Mouse (Mus musculus) lung, postnatal 0 days (tissue): Measurements from ENCODE around the gene Zfp184. TPM values are rescaled to one million over a fixed set of nuclear protein-coding genes. Genes with fewer than 3 reads are reported as not detected.

Experiments used
- ATAC-seq: fragments of 200-750 bp; cut with Nextera tagmentation; 2 replicates; pipeline ENCODE4 v1.8.0; 2017; ENCODE audit warnings: moderate library complexity
- DNase-seq: peaks from one replicate; pipeline ENCODE4 v3.0.0-alpha.2; 2016; ENCODE audit warnings: low spot score
- H3K27ac ChIP-seq: fragments of 300-500 bp; sonication (generic); 2 replicates; pipeline ENCODE4 v1.5.1; 2014; ENCODE audit warnings: antibody characterized with exemption, mild to moderate bottlenecking, low read length, mixed read lengths
- H3K27me3 ChIP-seq: fragments of 300-500 bp; sonication (generic); replicated peaks from 2 replicates; pipeline ENCODE4 v1.6.1; 2014; ENCODE audit warnings: low read length, mixed read lengths; ENCODE audit not compliant: insufficient read depth
- H3K36me3 ChIP-seq: fragments of 300-500 bp; sonication (generic); 2 replicates; pipeline ENCODE4 v1.6.1; 2014; ENCODE audit warnings: low read length, mixed read lengths; ENCODE audit not compliant: insufficient read depth
- H3K4me1 ChIP-seq: fragments of 300-500 bp; sonication (generic); 2 replicates; pipeline ENCODE4 v1.6.1; 2014; ENCODE audit warnings: antibody characterized with exemption, low read depth, low read length, mixed read lengths; ENCODE audit not compliant: insufficient read depth
- H3K4me2 ChIP-seq: fragments of 300-500 bp; sonication (generic); replicated peaks from 2 replicates; pipeline ENCODE4 v1.6.1; 2014; ENCODE audit warnings: low read depth, mild to moderate bottlenecking, low read length, moderate library complexity, mixed read lengths
- H3K4me3 ChIP-seq: fragments of 300-500 bp; sonication (generic); 2 replicates; pipeline ENCODE4 v1.5.1; 2014; ENCODE audit warnings: low read depth, low read length
- H3K9ac ChIP-seq: fragments of 300-500 bp; sonication (generic); replicated peaks from 2 replicates; pipeline ENCODE4 v1.6.1; 2014; ENCODE audit warnings: low read depth, mild to moderate bottlenecking
- H3K9me3 ChIP-seq: fragments of 300-500 bp; sonication (generic); 2 replicates; pipeline ENCODE4 v1.6.1; 2016; ENCODE audit warnings: low read length, mixed read lengths
- CTCF ChIP-seq: IDR thresholded peaks from 2 replicates; pipeline ENCODE4 v1.5.1; 2016; ENCODE audit warnings: antibody characterized with exemption, mild to moderate bottlenecking
- EP300 ChIP-seq: IDR thresholded peaks from 2 replicates; pipeline ENCODE4 v1.6.1; 2016; ENCODE audit warnings: antibody characterized with exemption, mild to moderate bottlenecking, control low read depth
- WGBS: fragments of 180-500 bp; shearing (Covaris S2); extraction: QIAGEN DNeasy Blood & Tissue Kit; methylation state at CpG from one replicate; pipeline ENCODE4 v1.1.7; 2014; 5-methylcytosine and 5-hydroxymethylcytosine counted together
- polyA plus RNA-seq: library from polyadenylated mRNA; unstranded; fragments of >200 nt; fragmentation: Nextera tagmentation; extraction: Ambion mirVana; gene quantifications from 2 replicates; pipeline ENCODE4 v1.2.1, GENCODE M21; 2015

Gene Zfp184
- polyA plus RNA-seq, 1 experiment from 2014 or later = 2.5 TPM

DNA sequence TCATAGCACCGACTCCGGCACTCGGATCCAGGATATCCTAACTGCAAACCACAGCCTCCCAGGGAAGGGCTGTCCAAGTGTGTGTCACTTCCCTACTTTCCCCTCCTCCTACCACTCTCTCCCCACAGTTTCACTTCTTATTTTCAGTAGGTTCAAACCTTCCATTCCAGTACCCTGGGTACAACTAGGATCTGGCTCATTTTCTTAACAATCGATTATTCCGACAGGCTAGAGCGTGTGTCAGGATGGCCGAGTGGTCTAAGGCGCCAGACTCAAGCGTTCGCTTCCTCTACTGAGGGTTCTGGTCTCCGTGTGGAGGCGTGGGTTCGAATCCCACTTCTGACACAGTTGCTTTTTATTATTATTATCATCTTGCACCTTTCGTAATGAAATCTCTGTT, 30.3 kb upstream of the Zfp184 start:
- DNase-seq = peak; percentile 34

DNA sequence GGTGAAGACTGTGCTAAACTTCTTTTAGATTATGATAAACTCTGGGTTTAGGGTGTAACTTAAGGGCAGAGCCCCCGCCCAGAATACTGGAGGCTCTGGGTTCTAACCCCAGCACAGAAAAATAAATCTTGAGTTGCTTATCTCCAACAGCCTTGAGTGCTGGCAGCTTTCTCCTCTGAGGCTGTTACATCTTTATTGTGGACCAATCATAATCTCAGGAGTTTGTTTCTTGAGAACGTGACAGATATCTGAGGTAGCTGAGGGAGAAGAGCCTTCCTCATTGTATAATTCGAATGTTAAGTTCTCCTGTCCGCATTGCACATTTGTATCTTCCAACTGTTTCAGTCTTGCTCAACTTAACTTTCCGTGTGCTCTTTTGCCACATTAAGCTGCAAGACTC, 29.4 kb upstream of the Zfp184 start:
- Histone ChIP-seq H3K27ac (no peak overlapping the region), H3K4me3 (no peak overlapping the region), H3K27me3 (0 out of 2 replicates have a peak, but pooled peaks cover 9% of the 10 kb centered on the region), H3K4me2 (no peak overlapping the region), H3K9ac (no peak overlapping the region), H3K36me3 (no peaks in the 10 kb centered on the region), H3K9me3 (no peaks in the 10 kb centered on the region), H3K4me1 (no peaks in the 10 kb centered on the region; the same call in 1 of the 2 replicates)
- no peak for TF ChIP-seq EP300
- TF ChIP-seq CTCF = no peak
- no peak for DNase-seq
- no peak for ATAC-seq
- WGBS = 62% methylated on average over 5 of the region's 5 CpGs

More for the DNA sequence above, 30.3 kb upstream of the Zfp184 start:
- no peaks in the 10 kb centered on the region; the same call in 1 of the 2 replicates for H3K4me1 ChIP-seq
- ATAC-seq = peak; percentile 25; the same call in 1 of the 2 replicates
- 14% methylated on average over 14 of the region's 14 CpGs for WGBS
- H3K36me3 ChIP-seq = no peaks in the 10 kb centered on the region
- TF ChIP-seq EP300 (no peak), CTCF (no peak)
- H3K4me3 ChIP-seq = no peak overlapping the region
- 0 out of 2 replicates have a peak, but pooled peaks cover 9% of the 10 kb centered on the region for H3K27me3 ChIP-seq
- no peak overlapping the region for H3K27ac ChIP-seq
- no peaks in the 10 kb centered on the region for H3K9me3 ChIP-seq
- H3K9ac ChIP-seq = no peak overlapping the region
- peak overlapping the region; percentile 14; the same call in 1 of the 2 replicates for H3K4me2 ChIP-seq

DNA sequence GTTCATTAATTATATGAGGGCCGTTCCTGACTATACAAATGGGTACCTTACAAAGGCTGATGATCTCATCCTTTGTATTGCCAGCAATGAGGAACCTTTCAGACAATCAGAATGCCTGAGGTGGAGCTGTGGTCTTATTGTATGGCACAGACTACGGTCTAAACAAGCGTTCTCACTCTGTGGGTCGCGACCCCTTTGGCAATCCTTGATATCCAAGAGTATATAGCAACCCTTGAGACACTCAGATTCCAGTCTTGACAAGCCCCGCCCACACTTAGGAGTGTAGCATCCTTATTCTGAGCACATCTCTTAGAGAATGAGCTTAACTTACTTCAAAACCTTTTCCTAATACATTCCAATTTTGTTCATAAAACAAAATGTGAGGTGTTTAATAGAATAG, 28.8 kb upstream of the Zfp184 start:
- TF ChIP-seq EP300 (no peak), CTCF (no peak)
- Histone ChIP-seq H3K9ac (no peak overlapping the region), H3K36me3 (no peaks in the 10 kb centered on the region), H3K27ac (no peak overlapping the region), H3K9me3 (no peaks in the 10 kb centered on the region), H3K27me3 (0 out of 2 replicates have a peak, but pooled peaks cover 9% of the 10 kb centered on the region), H3K4me3 (no peak overlapping the region), H3K4me1 (no peaks in the 10 kb centered on the region; the same call in 1 of the 2 replicates), H3K4me2 (no peak overlapping the region)
- no peak for ATAC-seq
- WGBS = 52% methylated on average over 6 of the region's 6 CpGs
- DNase-seq = no peak

DNA sequence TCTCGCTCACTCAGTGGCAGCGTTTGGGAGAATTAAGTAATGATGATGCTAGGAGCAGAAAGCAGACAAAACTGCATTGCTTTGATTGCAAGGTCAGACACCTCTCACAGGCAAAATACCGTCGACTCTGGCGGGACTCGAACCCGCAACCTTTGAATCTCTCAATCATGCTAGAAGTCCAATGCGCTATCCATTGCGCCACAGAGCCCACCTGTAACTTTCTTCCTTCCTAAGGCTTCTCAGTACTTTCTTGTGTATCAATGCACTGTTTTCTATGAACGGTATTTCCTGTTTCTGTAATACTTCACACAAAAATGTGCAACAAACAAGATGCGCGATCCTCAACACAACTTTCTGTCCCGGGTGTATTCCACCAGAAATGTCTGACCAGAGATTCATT, 27.9 kb upstream of the Zfp184 start:
- Histone ChIP-seq H3K27ac (no peak overlapping the region), H3K36me3 (no peaks in the 10 kb centered on the region), H3K4me2 (no peak overlapping the region; the same call in 1 of the 2 replicates), H3K9me3 (no peaks in the 10 kb centered on the region), H3K9ac (no peak overlapping the region), H3K27me3 (0 out of 2 replicates have a peak, but pooled peaks cover 9% of the 10 kb centered on the region), H3K4me1 (no peaks in the 10 kb centered on the region; the same call in 1 of the 2 replicates), H3K4me3 (no peak overlapping the region)
- DNase-seq (no peak), ATAC-seq (no peak)
- TF ChIP-seq EP300 (no peak), CTCF (no peak)
- 14% methylated on average over 13 of the region's 13 CpGs for WGBS

DNA sequence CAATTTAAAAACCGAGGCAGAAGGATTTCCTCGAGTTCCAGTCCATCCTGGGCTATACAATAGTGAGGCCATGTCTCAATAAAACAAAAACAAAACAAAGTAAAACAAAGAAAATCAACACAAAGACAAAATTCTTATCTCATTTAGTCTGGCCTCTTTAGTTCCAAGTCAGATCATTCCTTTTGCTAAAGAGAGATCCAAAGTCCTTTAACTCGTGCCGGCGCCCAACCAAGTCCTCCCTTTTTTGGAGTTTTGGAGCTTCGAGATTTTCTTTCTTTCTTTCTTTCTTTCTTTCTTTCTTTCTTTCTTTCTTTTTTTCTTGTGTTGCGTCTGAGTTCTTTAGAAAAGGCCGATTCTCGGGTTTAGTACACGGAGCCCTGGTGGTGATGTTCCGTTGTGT, 27.4 kb upstream of the Zfp184 start:
- H3K9ac ChIP-seq = no peak overlapping the region

DNA sequence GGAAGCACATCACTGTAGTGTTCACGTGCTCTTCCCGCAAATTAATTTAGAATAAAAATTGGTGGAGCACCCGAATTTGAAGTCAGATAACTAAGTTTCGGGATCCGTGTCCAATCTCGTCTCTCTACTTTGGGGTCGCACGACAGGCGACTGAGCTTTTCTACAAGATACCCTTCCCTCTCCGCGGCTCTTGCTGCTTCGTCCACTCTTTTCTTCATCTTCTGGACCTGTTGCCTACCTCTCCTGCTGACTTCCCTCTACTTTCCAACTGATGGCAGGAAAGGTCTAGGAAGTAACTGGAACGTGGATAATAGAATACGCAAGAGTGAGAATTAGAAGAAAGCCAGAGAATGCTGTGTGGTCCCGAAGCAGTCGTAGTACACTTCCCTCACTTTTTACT, 26.9 kb upstream of the Zfp184 start:
- Histone ChIP-seq H3K27ac (no peak overlapping the region), H3K4me3 (peak overlapping the region; percentile 41), H3K9ac (no peak overlapping the region), H3K4me1 (no peaks in the 10 kb centered on the region; the same call in 1 of the 2 replicates), H3K4me2 (peak overlapping the region; percentile 67), H3K36me3 (no peaks in the 10 kb centered on the region), H3K9me3 (no peaks in the 10 kb centered on the region), H3K27me3 (0 out of 2 replicates have a peak, but pooled peaks cover 9% of the 10 kb centered on the region)
- no peak for TF ChIP-seq EP300
- TF ChIP-seq CTCF = no peak
- 2% methylated on average over 16 of the region's 16 CpGs for WGBS
- DNase-seq (no peak), ATAC-seq (no peak)

More for the DNA sequence above, 27.4 kb upstream of the Zfp184 start:
- Histone ChIP-seq H3K27me3 (0 out of 2 replicates have a peak, but pooled peaks cover 9% of the 10 kb centered on the region), H3K9me3 (no peaks in the 10 kb centered on the region), H3K4me3 (peak overlapping the region; percentile 41; the same call in 1 of the 2 replicates), H3K4me1 (no peaks in the 10 kb centered on the region; the same call in 1 of the 2 replicates), H3K4me2 (peak overlapping the region; percentile 67), H3K36me3 (no peaks in the 10 kb centered on the region), H3K27ac (no peak overlapping the region)
- TF ChIP-seq EP300 = no peak
- TF ChIP-seq CTCF = no peak
- no peak for ATAC-seq
- no peak for DNase-seq
- 9% methylated on average over 11 of the region's 11 CpGs for WGBS
